Mouse (Mus musculus) mouse embryonic stem cell (cell line): Measurements from ENCODE around the gene Eva1c.

ENCODE experiments used
- in situ Hi-C, 2 experiments: fragments of 300-500 bp; cut with MboI; formaldehyde crosslinking; loops; 1 replicate in 1 of 2; 3 replicates in 1 of 2; pipeline ENCODE4 v1.14.3; 2019 to 2020; ENCODE audit warnings: low sequenced_read_pairs in 2 of 2, low pct_unique_long_range_greater_than_20kb in 1 of 2, mixed read lengths in 1 of 2; ENCODE audit not compliant: unreplicated experiment in 1 of 2

The Eva1c gene

GRCm38 (mm10) chr16:90934687-90935328 lies 108.3 kb downstream of the Eva1c start, which contains the start of gene Cfap298:
Gene Cfap298, minus strand, starts transcription at chr16:90935114.
- in situ Hi-C loops = loop anchor here in 1 of 2 experiments (5.0 to 10.0 kb wide), 2 partner anchors 57 to 110 kb away; partner anchors contain the start of gene Eva1c

- in situ Hi-C loops = no loop called here
Observed at GRCm38 (mm10) chr16:90941246-90941645, 114.7 kb downstream of the Eva1c start.

- in situ Hi-C loops = no loop called here
Observed at GRCm38 (mm10) chr16:90946977-90947376, 120.5 kb downstream of the Eva1c start.

GRCm38 (mm10) chr16:90950354-90950963 lies 123.9 kb downstream of the Eva1c start:
- in situ Hi-C loops = no loop called here

- in situ Hi-C loops = no loop called here
Observed at GRCm38 (mm10) chr16:90953147-90953546, 126.6 kb downstream of the Eva1c start.

- in situ Hi-C loops = no loop called here
Observed at GRCm38 (mm10) chr16:90953770-90954169, 127.3 kb downstream of the Eva1c start.
